Mouse (Mus musculus) liver, postnatal 0 days (tissue): ENCODE results near the gene Ccdc155. TPM values are rescaled to one million over a fixed set of nuclear protein-coding genes. Genes with fewer than 3 reads are reported as not detected.

ENCODE experiments used
- ATAC-seq: fragments of 200-750 bp; cut with Nextera tagmentation; 2 replicates; pipeline ENCODE4 v1.8.0; 2017; ENCODE audit warnings: mild to moderate bottlenecking, moderate library complexity
- DNase-seq: peaks from one replicate; pipeline ENCODE4 v3.0.0-alpha.2; 2016
- H3K27ac ChIP-seq: fragments of 300-500 bp; sonication (generic); 2 replicates; pipeline ENCODE4 v1.5.1; 2014; ENCODE audit warnings: antibody characterized with exemption, moderate library complexity, mild to moderate bottlenecking, low read depth
- H3K27me3 ChIP-seq: fragments of 300-500 bp; sonication (generic); 2 replicates; pipeline ENCODE4 v1.6.1; 2014; ENCODE audit warnings: low read length, control low read depth, mixed read lengths; ENCODE audit not compliant: insufficient read depth
- H3K36me3 ChIP-seq: fragments of 300-500 bp; sonication (generic); replicated peaks from 2 replicates; pipeline ENCODE4 v1.6.1; 2014; ENCODE audit warnings: mild to moderate bottlenecking, control low read depth, low read length, moderate library complexity, mixed read lengths; ENCODE audit not compliant: insufficient read depth
- H3K4me1 ChIP-seq: fragments of 300-500 bp; sonication (generic); 2 replicates; pipeline ENCODE4 v1.6.1; 2014; ENCODE audit warnings: antibody characterized with exemption, mild to moderate bottlenecking, control low read depth; ENCODE audit not compliant: insufficient read depth
- H3K4me2 ChIP-seq: fragments of 300-500 bp; sonication (generic); 2 replicates; pipeline ENCODE4 v1.6.1; 2014; ENCODE audit warnings: low read depth, mild to moderate bottlenecking, low read length, moderate library complexity, mixed read lengths
- H3K4me3 ChIP-seq: fragments of 300-500 bp; sonication (generic); 2 replicates; pipeline ENCODE4 v1.5.1; 2014; ENCODE audit warnings: low read depth, low read length
- H3K9ac ChIP-seq: fragments of 300-500 bp; sonication (generic); replicated peaks from 2 replicates; pipeline ENCODE4 v1.6.1; 2014; ENCODE audit warnings: mild to moderate bottlenecking, moderate library complexity
- H3K9me3 ChIP-seq: fragments of 300-500 bp; sonication (generic); 2 replicates; pipeline ENCODE4 v1.6.1; 2016; ENCODE audit warnings: mild to moderate bottlenecking, control low read depth, low read length, mixed read lengths
- CTCF ChIP-seq: sonication (generic); IDR thresholded peaks from 2 replicates; pipeline ENCODE4 v1.5.1; 2016; ENCODE audit warnings: antibody characterized with exemption, low read depth
- EP300 ChIP-seq: IDR thresholded peaks from 2 replicates; pipeline ENCODE4 v1.6.1; 2016; ENCODE audit warnings: antibody characterized with exemption, low read depth, mild to moderate bottlenecking
- WGBS: fragments of 180-500 bp; shearing (Covaris S2); extraction: QIAGEN DNeasy Blood & Tissue Kit; methylation state at CpG from one replicate; pipeline ENCODE4 v1.1.7; 2014; ENCODE audit not compliant: insufficient replicate concordance; 5-methylcytosine and 5-hydroxymethylcytosine counted together
- polyA plus RNA-seq: library from polyadenylated mRNA; unstranded; fragments of >200 nt; fragmentation: Nextera tagmentation; extraction: Ambion mirVana; gene quantifications from 2 replicates; pipeline ENCODE4 v1.2.1, GENCODE M21; 2015

Ccdc155 gene
- polyA plus RNA-seq, 1 experiment from 2014 or later, result not detected

DNA sequence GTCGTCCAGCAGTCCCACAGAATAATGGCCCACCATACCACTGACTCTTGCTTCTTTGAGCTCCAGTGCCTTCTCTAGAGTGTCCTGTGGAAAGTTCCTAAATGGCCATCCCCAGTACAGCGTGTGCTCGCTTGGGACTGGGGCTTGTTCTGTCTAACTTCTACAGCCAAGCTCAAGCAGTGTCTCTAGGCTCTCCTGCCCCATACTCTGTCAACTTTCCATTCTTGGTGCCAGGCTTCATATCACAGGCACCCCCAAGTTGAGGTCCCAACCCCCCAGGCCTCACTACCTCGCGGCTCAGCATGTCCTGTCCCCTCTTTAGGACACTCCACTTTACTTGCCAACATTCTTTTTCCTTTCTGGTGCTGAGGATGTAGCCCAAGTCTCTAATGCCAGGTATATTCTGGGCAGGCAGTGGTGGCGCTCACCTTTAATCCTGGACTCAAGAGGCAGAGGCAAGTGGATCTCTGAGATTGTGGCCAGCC, 44.3 kb downstream of the Ccdc155 start:
- Histone ChIP-seq H3K9ac (no peak overlapping the region), H3K36me3 (peaks cover 2% of the 10 kb centered on the region), H3K4me1 (peaks cover 15% of the 10 kb centered on the region), H3K27ac (no peak overlapping the region), H3K27me3 (peaks cover 32% of the 10 kb centered on the region), H3K9me3 (no peaks in the 10 kb centered on the region), H3K4me2 (no peak overlapping the region), H3K4me3 (no peak overlapping the region)
- TF ChIP-seq EP300, result no peak
- no peak for TF ChIP-seq CTCF
- DNase-seq, result no peak
- WGBS, result 85% methylated on average over 6 of the region's 6 CpGs
- ATAC-seq, result no peak

GRCm38 (mm10) chr7:45158991-45159390, 45.7 kb downstream of the Ccdc155 start:
- TF ChIP-seq CTCF (no peak), EP300 (no peak)

DNA sequence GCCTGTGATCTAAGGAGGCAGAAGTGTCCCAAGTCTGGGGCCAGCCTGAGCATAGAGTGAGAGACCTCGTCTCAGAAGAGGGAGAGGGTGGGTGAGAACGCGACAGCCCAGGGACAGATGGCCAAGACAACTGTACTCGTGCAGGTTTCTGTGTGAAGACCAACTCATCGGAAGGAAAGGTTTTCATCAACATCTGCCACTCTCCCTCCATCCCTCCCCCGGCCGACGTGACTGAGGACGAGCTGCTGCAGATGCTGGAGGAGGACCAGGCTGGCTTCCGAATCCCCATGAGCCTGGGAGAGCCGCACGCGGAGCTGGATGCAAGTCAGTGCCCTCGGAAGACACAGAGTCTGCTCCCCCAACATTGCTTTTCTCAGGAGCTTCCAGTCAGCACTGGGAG, 47.2 kb downstream of the Ccdc155 start:
- Histone ChIP-seq H3K27me3 (peaks cover 3% of the 10 kb centered on the region), H3K27ac (no peak overlapping the region), H3K4me1 (peaks cover 20% of the 10 kb centered on the region), H3K9ac (no peak overlapping the region), H3K9me3 (no peaks in the 10 kb centered on the region), H3K4me2 (no peak overlapping the region), H3K36me3 (peaks cover 2% of the 10 kb centered on the region), H3K4me3 (no peak overlapping the region)
- DNase-seq, result no peak
- WGBS, result 88% methylated on average over 14 of the region's 14 CpGs
- TF ChIP-seq CTCF, result no peak
- no peak for TF ChIP-seq EP300
- no peak for ATAC-seq

More at GRCm38 (mm10) chr7:45158991-45159390, 45.7 kb downstream of the Ccdc155 start:
- Histone ChIP-seq H3K27ac (no peak overlapping the region), H3K27me3 (peaks cover 18% of the 10 kb centered on the region), H3K4me3 (no peak overlapping the region), H3K9me3 (no peaks in the 10 kb centered on the region), H3K36me3 (peaks cover 2% of the 10 kb centered on the region), H3K4me2 (no peak overlapping the region), H3K4me1 (peaks cover 20% of the 10 kb centered on the region), H3K9ac (no peak overlapping the region)
- DNase-seq, result no peak
- WGBS, result 94% methylated on average over 6 of the region's 6 CpGs
- ATAC-seq, result no peak

DNA sequence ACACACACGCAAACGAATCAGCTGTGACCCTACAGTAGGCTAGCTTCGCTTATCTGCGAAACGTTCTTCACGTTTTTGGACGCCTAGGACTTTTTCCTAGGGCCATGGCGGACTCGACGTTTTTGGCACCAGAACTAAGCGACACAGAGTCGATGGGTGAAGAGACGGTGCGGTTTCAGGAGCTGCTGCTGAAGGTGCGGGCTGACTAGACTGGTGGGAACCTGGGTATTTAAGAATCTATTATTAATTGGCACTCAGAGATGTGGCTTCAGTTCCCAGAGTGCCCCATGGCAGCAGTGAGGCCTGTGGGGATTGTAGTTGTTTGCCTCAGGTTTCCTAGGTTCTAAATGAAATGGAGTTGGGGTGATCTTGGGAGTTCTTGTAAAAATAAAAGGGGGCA, 48.5 kb downstream of the Ccdc155 start:
- no peaks in the 10 kb centered on the region for H3K9me3 ChIP-seq
- ATAC-seq (no peak), DNase-seq (no peak)
- no peaks in the 10 kb centered on the region for H3K27me3 ChIP-seq
- H3K4me3 ChIP-seq, result no peak overlapping the region
- H3K4me2 ChIP-seq, result no peak overlapping the region
- WGBS, result 89% methylated on average over 15 of the region's 15 CpGs
- H3K4me1 ChIP-seq, result peaks cover 15% of the 10 kb centered on the region
- no peak overlapping the region for H3K9ac ChIP-seq
- TF ChIP-seq CTCF, result no peak
- TF ChIP-seq EP300, result no peak
- H3K36me3 ChIP-seq, result peaks cover 2% of the 10 kb centered on the region
- 0 out of 2 replicates have a peak overlapping the region, but pooled peaks have one; percentile 7 for H3K27ac ChIP-seq

- WGBS, result 81% methylated on average over 9 of the region's 9 CpGs
- peaks cover 2% of the 10 kb centered on the region for H3K36me3 ChIP-seq
- no peak for ATAC-seq
- H3K9ac ChIP-seq, result no peak overlapping the region
- no peak overlapping the region for H3K27ac ChIP-seq
- H3K4me3 ChIP-seq, result no peak overlapping the region
- H3K27me3 ChIP-seq, result no peaks in the 10 kb centered on the region
- H3K4me1 ChIP-seq, result peaks cover 16% of the 10 kb centered on the region
- no peak overlapping the region for H3K4me2 ChIP-seq
- H3K9me3 ChIP-seq, result no peaks in the 10 kb centered on the region
- no peak for TF ChIP-seq EP300
- no peak for TF ChIP-seq CTCF
- DNase-seq, result no peak
Observed at GRCm38 (mm10) chr7:45155590-45155989, 49.1 kb downstream of the Ccdc155 start.

GRCm38 (mm10) chr7:45154993-45155514, 49.6 kb downstream of the Ccdc155 start:
- WGBS, result 75% methylated on average over 12 of the region's 12 CpGs
- peaks cover 2% of the 10 kb centered on the region for H3K36me3 ChIP-seq
- H3K4me2 ChIP-seq, result peak overlapping the region; percentile 97
- peak; percentile 69 for TF ChIP-seq CTCF
- TF ChIP-seq EP300, result no peak
- peak; percentile 51 for ATAC-seq
- H3K9ac ChIP-seq, result no peak overlapping the region
- peak overlapping the region; percentile 71 for H3K4me3 ChIP-seq
- DNase-seq, result peak; percentile 70
- peak overlapping the region; percentile 95 for H3K27ac ChIP-seq
- no peaks in the 10 kb centered on the region for H3K27me3 ChIP-seq
- H3K9me3 ChIP-seq, result no peaks in the 10 kb centered on the region
- H3K4me1 ChIP-seq, result peaks cover 16% of the 10 kb centered on the region
